Mouse (Mus musculus) midbrain, postnatal 0 days (tissue): ENCODE results near the gene Pla2g2d. TPM values are rescaled to one million over a fixed set of nuclear protein-coding genes. Genes with fewer than 3 reads are reported as not detected.

Experiments
- ATAC-seq: fragments of 200-750 bp; cut with Nextera tagmentation; 2 replicates; pipeline ENCODE4 v1.8.0; 2017; ENCODE audit warnings: moderate number of reproducible peaks, mild to moderate bottlenecking, moderate TSS enrichment, moderate library complexity; ENCODE audit not compliant: low FRiP score
- DNase-seq: peaks from one replicate; pipeline ENCODE4 v3.0.0-alpha.2; 2015; ENCODE audit warnings: low spot score
- H3K27ac ChIP-seq: fragments of 300-500 bp; sonication (generic); 2 replicates; pipeline ENCODE4 v1.5.1; 2014; ENCODE audit warnings: low read depth, mild to moderate bottlenecking, low read length, mixed read lengths
- H3K27me3 ChIP-seq: fragments of 300-500 bp; sonication (generic); 2 replicates; pipeline ENCODE4 v1.6.1; 2014; ENCODE audit warnings: low read length, control low read depth, mixed read lengths; ENCODE audit not compliant: insufficient read depth
- H3K36me3 ChIP-seq: fragments of 300-500 bp; sonication (generic); 2 replicates; pipeline ENCODE4 v1.6.1; 2014; ENCODE audit warnings: low read length, control low read depth, mixed read lengths; ENCODE audit not compliant: insufficient read depth
- H3K4me1 ChIP-seq: fragments of 300-500 bp; sonication (generic); 2 replicates; pipeline ENCODE4 v1.6.1; 2014; ENCODE audit warnings: mild to moderate bottlenecking, control low read depth, antibody characterized with exemption, low read length, mixed read lengths; ENCODE audit not compliant: insufficient read depth
- H3K4me2 ChIP-seq: fragments of 300-500 bp; sonication (generic); 2 replicates; pipeline ENCODE4 v1.6.1; 2014; ENCODE audit warnings: low read depth, mild to moderate bottlenecking, low read length, mixed read lengths; ENCODE audit not compliant: poor library complexity, severe bottlenecking
- H3K4me3 ChIP-seq: fragments of 300-500 bp; sonication (generic); 2 replicates; pipeline ENCODE4 v1.5.1; 2014; ENCODE audit warnings: low read depth, mild to moderate bottlenecking, low read length, moderate library complexity
- H3K9ac ChIP-seq: fragments of 300-500 bp; sonication (generic); replicated peaks from 2 replicates; pipeline ENCODE4 v1.6.1; 2014; ENCODE audit warnings: mild to moderate bottlenecking, low read length, moderate library complexity, mixed read lengths; ENCODE audit not compliant: poor library complexity, severe bottlenecking
- H3K9me3 ChIP-seq: fragments of 300-500 bp; sonication (generic); 2 replicates; pipeline ENCODE4 v1.6.1; 2016; ENCODE audit warnings: low read length, control low read depth
- CTCF ChIP-seq: IDR thresholded peaks from 2 replicates; pipeline ENCODE4 v1.5.1; 2016; ENCODE audit warnings: antibody characterized with exemption, mild to moderate bottlenecking
- WGBS: fragments of 180-500 bp; shearing (Covaris S2); extraction: QIAGEN DNeasy Blood & Tissue Kit; methylation state at CpG from one replicate; pipeline ENCODE4 v1.1.7; 2014; 5-methylcytosine and 5-hydroxymethylcytosine counted together
- polyA plus RNA-seq: library from polyadenylated mRNA; unstranded; fragments of >200 nt; fragmentation: Nextera tagmentation; extraction: Ambion mirVana; gene quantifications from 2 replicates; pipeline ENCODE4 v1.2.1, GENCODE M21; 2015
- total RNA-seq: library from RNA; depleted of rRNA; stranded (reverse); fragments of >200 nt; gene quantifications from 2 replicates; pipeline ENCODE4 v1.2.3, GENCODE M21; 2014; rRNA removed

Gene Pla2g2d
- total and polyA plus RNA-seq, 2 experiments from 2014 or later, result 0.52 TPM; not detected in 1

- no peaks in the 10 kb centered on the region for H3K9me3 ChIP-seq
- TF ChIP-seq CTCF, result peak; percentile 42
- no peaks in the 10 kb centered on the region for H3K36me3 ChIP-seq
- ATAC-seq, result no peak
- no peak overlapping the region for H3K4me3 ChIP-seq
- no peak for DNase-seq
- H3K27me3 ChIP-seq, result no peaks in the 10 kb centered on the region
- H3K4me1 ChIP-seq, result no peaks in the 10 kb centered on the region
- no peak overlapping the region for H3K27ac ChIP-seq
- H3K9ac ChIP-seq, result no peak overlapping the region
- H3K4me2 ChIP-seq, result no peak overlapping the region
- 84% methylated on average over 2 of the region's 2 CpGs for WGBS
These were observed 49.1 kb downstream of the Pla2g2d start for GRCm38 (mm10) chr4:138824660-138825059.

- Histone ChIP-seq H3K36me3 (no peaks in the 10 kb centered on the region), H3K9ac (no peak overlapping the region), H3K27me3 (no peaks in the 10 kb centered on the region), H3K9me3 (no peaks in the 10 kb centered on the region), H3K4me1 (no peaks in the 10 kb centered on the region), H3K4me3 (no peak overlapping the region), H3K4me2 (no peak overlapping the region), H3K27ac (no peak overlapping the region)
- WGBS, result 61% methylated on average over 18 of the region's 18 CpGs
- ATAC-seq (no peak), DNase-seq (no peak)
- no peak for TF ChIP-seq CTCF
These were observed 50.4 kb downstream of the Pla2g2d start for GRCm38 (mm10) chr4:138825751-138826567.

DNA sequence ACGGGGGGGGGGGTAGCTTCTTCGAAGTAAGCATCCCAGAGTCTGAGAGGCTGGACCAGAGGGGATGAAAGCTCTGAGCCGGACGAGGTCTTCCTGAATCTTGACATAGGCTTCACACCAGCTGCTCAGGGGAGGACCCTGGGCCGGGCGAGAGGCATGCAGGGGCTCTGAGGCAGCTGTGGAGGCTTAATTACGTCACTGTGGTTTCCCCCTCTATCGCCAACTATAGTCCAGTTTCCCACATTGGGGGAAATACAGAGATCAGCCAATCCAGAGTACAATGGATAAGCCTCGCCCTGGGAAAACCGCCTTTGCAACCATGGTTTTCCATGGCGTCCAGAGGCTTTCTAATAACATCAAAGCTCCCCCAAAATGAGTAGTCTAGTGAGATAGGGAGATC is 51.6 kb downstream of the Pla2g2d start:
- Histone ChIP-seq H3K4me1 (no peaks in the 10 kb centered on the region), H3K36me3 (no peaks in the 10 kb centered on the region), H3K4me2 (no peak overlapping the region), H3K9ac (no peak overlapping the region), H3K27ac (no peak overlapping the region), H3K9me3 (no peaks in the 10 kb centered on the region), H3K27me3 (no peaks in the 10 kb centered on the region), H3K4me3 (no peak overlapping the region)
- WGBS, result 40% methylated on average over 11 of the region's 11 CpGs
- no peak for ATAC-seq
- no peak for TF ChIP-seq CTCF
- DNase-seq, result no peak

Other genes with a start within 250 kb of the Pla2g2d start
- gene Vwa5b1, start 139.9 kb upstream of the Pla2g2d start, total RNA-seq, result 8.8 and 16.9 TPM in 2 replicates
- 2.1 and 3.1 TPM in 2 replicates for gene Vwa5b1, start 139.9 kb upstream of the Pla2g2d start, polyA plus RNA-seq
- gene Pla2g2c, start 50.9 kb upstream of the Pla2g2d start, total RNA-seq, result 0.44 TPM in 1 of 2 replicates, not detected in the other
- 0.54 and 0.57 TPM in 2 replicates for gene Pla2g2c, start 50.9 kb upstream of the Pla2g2d start, polyA plus RNA-seq
- gene Ubxn10, start 38.6 kb upstream of the Pla2g2d start, total RNA-seq, result 5.4 and 9.6 TPM in 2 replicates
- 3.5 and 4.3 TPM in 2 replicates for gene Ubxn10, start 38.6 kb upstream of the Pla2g2d start, polyA plus RNA-seq
- 0.33 and 1.9 TPM in 2 replicates for gene Pla2g2f, start 18.1 kb upstream of the Pla2g2d start, total RNA-seq
- gene Pla2g2f, start 18.1 kb upstream of the Pla2g2d start, polyA plus RNA-seq, result 0.06 TPM in 1 of 2 replicates, not detected in the other
- 0.76 and 2.5 TPM in 2 replicates for gene Pla2g5, start 87.7 kb downstream of the Pla2g2d start, total RNA-seq
- gene Pla2g5, start 87.7 kb downstream of the Pla2g2d start, polyA plus RNA-seq, result 0.64 and 0.81 TPM in 2 replicates
- gene Gm13030, start 98.2 kb downstream of the Pla2g2d start, total RNA-seq, result not detected in 2 replicates
- gene Gm13030, start 98.2 kb downstream of the Pla2g2d start, polyA plus RNA-seq, result not detected in 2 replicates
- gene Pla2g2e, start 102.2 kb downstream of the Pla2g2d start, total RNA-seq, result not detected in 2 replicates
- gene Pla2g2e, start 102.2 kb downstream of the Pla2g2d start, polyA plus RNA-seq, result not detected in 2 replicates
- gene Otud3, start 138.2 kb downstream of the Pla2g2d start, total RNA-seq, result 8.5 and 9.0 TPM in 2 replicates
- gene Otud3, start 138.2 kb downstream of the Pla2g2d start, polyA plus RNA-seq, result 3.1 and 3.8 TPM in 2 replicates
- gene Rnf186, start 191.4 kb downstream of the Pla2g2d start, total RNA-seq, result not detected in 2 replicates
- gene Rnf186, start 191.4 kb downstream of the Pla2g2d start, polyA plus RNA-seq, result not detected in 2 replicates
- gene Tmco4, start 197.2 kb downstream of the Pla2g2d start, total RNA-seq, result 1.9 and 2.9 TPM in 2 replicates
- 1.1 and 1.3 TPM in 2 replicates for gene Tmco4, start 197.2 kb downstream of the Pla2g2d start, polyA plus RNA-seq